Mouse (Mus musculus) intestine, postnatal 0 days (tissue): ENCODE measurements around the gene Nelfb. TPM values are rescaled to one million over a fixed set of nuclear protein-coding genes. Genes with fewer than 3 reads are reported as not detected.
A peak's percentile ranks its signal among the peaks of the same experiment; 100 is the strongest.

ENCODE experiments used
- ATAC-seq: fragments of 200-750 bp; cut with Nextera tagmentation; 2 replicates; pipeline ENCODE4 v1.8.0; 2017; ENCODE audit warnings: mild to moderate bottlenecking, moderate TSS enrichment, moderate library complexity
- H3K27ac ChIP-seq: fragments of 300-500 bp; sonication (generic); 2 replicates; pipeline ENCODE4 v1.5.1; 2014; ENCODE audit warnings: mild to moderate bottlenecking, low read depth, low read length, moderate library complexity
- H3K27me3 ChIP-seq: fragments of 300-500 bp; sonication (generic); replicated peaks from 2 replicates; pipeline ENCODE4 v1.6.1; 2014; ENCODE audit warnings: low read length, mixed read lengths; ENCODE audit not compliant: control insufficient read depth, insufficient read depth
- H3K36me3 ChIP-seq: fragments of 300-500 bp; sonication (generic); 2 replicates; pipeline ENCODE4 v1.6.1; 2014; ENCODE audit warnings: mild to moderate bottlenecking, moderate library complexity; ENCODE audit not compliant: control insufficient read depth, insufficient read depth
- H3K4me1 ChIP-seq: fragments of 300-500 bp; sonication (generic); replicated peaks from 2 replicates; pipeline ENCODE4 v1.6.1; 2014; ENCODE audit warnings: antibody characterized with exemption, low read length, mixed read lengths; ENCODE audit not compliant: control insufficient read depth, insufficient read depth
- H3K4me2 ChIP-seq: fragments of 300-500 bp; sonication (generic); replicated peaks from 2 replicates; pipeline ENCODE4 v1.6.1; 2014; ENCODE audit warnings: low read depth, mild to moderate bottlenecking, moderate library complexity
- H3K4me3 ChIP-seq: fragments of 300-500 bp; sonication (generic); 2 replicates; pipeline ENCODE4 v1.5.1; 2014; ENCODE audit warnings: low read depth, low read length
- H3K9ac ChIP-seq: fragments of 300-500 bp; sonication (generic); 2 replicates; pipeline ENCODE4 v1.6.1; 2014; ENCODE audit warnings: mild to moderate bottlenecking, low read depth, low read length
- H3K9me3 ChIP-seq: fragments of 300-500 bp; sonication (generic); 2 replicates; pipeline ENCODE4 v1.6.1; 2016; ENCODE audit warnings: mixed run types; ENCODE audit not compliant: control insufficient read depth
- CTCF ChIP-seq: sonication (generic); IDR thresholded peaks from 2 replicates; pipeline ENCODE4 v1.5.1; 2016; ENCODE audit warnings: low read depth, mild to moderate bottlenecking, control low read depth, antibody characterized with exemption, moderate library complexity
- WGBS: fragments of 180-500 bp; shearing (Covaris S2); extraction: QIAGEN DNeasy Blood & Tissue Kit; methylation state at CpG from one replicate; pipeline ENCODE4 v1.1.7; 2014; 5-methylcytosine and 5-hydroxymethylcytosine counted together
- polyA plus RNA-seq: library from polyadenylated mRNA; unstranded; fragments of >200 nt; fragmentation: Nextera tagmentation; extraction: Ambion mirVana; gene quantifications from 2 replicates; pipeline ENCODE4 v1.2.1, GENCODE M21; 2015

Nelfb gene
- polyA plus RNA-seq, 1 experiment from 2014 or later, result 41.4 TPM

- Histone ChIP-seq H3K4me1 (peaks cover 43% of the 10 kb centered on the region), H3K4me3 (no peak overlapping the region), H3K36me3 (no peaks in the 10 kb centered on the region), H3K27me3 (no peaks in the 10 kb centered on the region), H3K27ac (peak overlapping the region; percentile 36), H3K9ac (no peak overlapping the region), H3K4me2 (peak overlapping the region; percentile 25), H3K9me3 (no peaks in the 10 kb centered on the region)
- ATAC-seq, result peak; percentile 26
- 29% methylated on average over 7 of the region's 7 CpGs for WGBS
- TF ChIP-seq CTCF, result no peak
Observed at GRCm38 (mm10) chr2:25174866-25175689, 36.2 kb downstream of the Nelfb start.

- WGBS, result 86% methylated on average over 4 of the region's 4 CpGs
- Histone ChIP-seq H3K36me3 (no peaks in the 10 kb centered on the region), H3K4me2 (no peak overlapping the region), H3K9me3 (no peaks in the 10 kb centered on the region), H3K4me1 (peaks cover 37% of the 10 kb centered on the region), H3K27me3 (no peaks in the 10 kb centered on the region), H3K9ac (no peak overlapping the region), H3K27ac (no peak overlapping the region), H3K4me3 (no peak overlapping the region)
- no peak for ATAC-seq
- no peak for TF ChIP-seq CTCF
Observed at GRCm38 (mm10) chr2:25173821-25174220, 37.5 kb downstream of the Nelfb start.

- H3K4me3 ChIP-seq, result no peak overlapping the region
- H3K9me3 ChIP-seq, result no peaks in the 10 kb centered on the region
- peak; percentile 78 for ATAC-seq
- 25% methylated on average over 8 of the region's 8 CpGs for WGBS
- no peaks in the 10 kb centered on the region for H3K27me3 ChIP-seq
- peak; percentile 53 for TF ChIP-seq CTCF
- peak overlapping the region; percentile 78 for H3K27ac ChIP-seq
- H3K4me1 ChIP-seq, result peaks cover 34% of the 10 kb centered on the region
- no peaks in the 10 kb centered on the region for H3K36me3 ChIP-seq
- peak overlapping the region; percentile 32 for H3K4me2 ChIP-seq
- H3K9ac ChIP-seq, result no peak overlapping the region
Observed at GRCm38 (mm10) chr2:25172629-25173028, 38.7 kb downstream of the Nelfb start.

GRCm38 (mm10) chr2:25171769-25172153, 39.5 kb downstream of the Nelfb start:
- Histone ChIP-seq H3K27me3 (no peaks in the 10 kb centered on the region), H3K27ac (no peak overlapping the region), H3K4me3 (no peak overlapping the region), H3K9ac (no peak overlapping the region), H3K36me3 (no peaks in the 10 kb centered on the region), H3K9me3 (no peaks in the 10 kb centered on the region), H3K4me1 (peaks cover 41% of the 10 kb centered on the region), H3K4me2 (no peak overlapping the region)
- 48% methylated on average over 1 of the region's 1 CpGs for WGBS
- TF ChIP-seq CTCF, result no peak
- no peak for ATAC-seq

GRCm38 (mm10) chr2:25171101-25171768, 40.1 kb downstream of the Nelfb start:
- Histone ChIP-seq H3K4me1 (peaks cover 38% of the 10 kb centered on the region), H3K9ac (no peak overlapping the region), H3K9me3 (no peaks in the 10 kb centered on the region), H3K27ac (no peak overlapping the region), H3K36me3 (no peaks in the 10 kb centered on the region), H3K27me3 (no peaks in the 10 kb centered on the region), H3K4me3 (no peak overlapping the region), H3K4me2 (no peak overlapping the region)
- 82% methylated on average over 6 of the region's 6 CpGs for WGBS
- ATAC-seq, result no peak
- TF ChIP-seq CTCF, result no peak

- Histone ChIP-seq H3K9me3 (no peaks in the 10 kb centered on the region), H3K36me3 (no peaks in the 10 kb centered on the region), H3K9ac (no peak overlapping the region), H3K4me2 (no peak overlapping the region), H3K4me1 (peaks cover 31% of the 10 kb centered on the region), H3K27me3 (no peaks in the 10 kb centered on the region), H3K27ac (no peak overlapping the region; the same call in 1 of the 2 replicates), H3K4me3 (no peak overlapping the region)
- WGBS, result 54% methylated on average over 10 of the region's 10 CpGs
- no peak for TF ChIP-seq CTCF
- ATAC-seq, result no peak
Observed at GRCm38 (mm10) chr2:25170326-25171100, 40.8 kb downstream of the Nelfb start.
